Mouse (Mus musculus) left cerebral cortex, adult 8-10 months (tissue): ENCODE measurements at regions not wholly inside any gene's neighbourhood (a gene's known extent, or its start where the extent isn't known, plus 50 kb on each side); places are given as distances from the start of the nearest gene placed in this dataset.

Experiments used
- DNase-seq, 2 experiments: peaks; one replicate each; pipeline ENCODE4 v3.0.0; 2022; ENCODE audit warnings: low spot score in 2 of 2

DNA sequence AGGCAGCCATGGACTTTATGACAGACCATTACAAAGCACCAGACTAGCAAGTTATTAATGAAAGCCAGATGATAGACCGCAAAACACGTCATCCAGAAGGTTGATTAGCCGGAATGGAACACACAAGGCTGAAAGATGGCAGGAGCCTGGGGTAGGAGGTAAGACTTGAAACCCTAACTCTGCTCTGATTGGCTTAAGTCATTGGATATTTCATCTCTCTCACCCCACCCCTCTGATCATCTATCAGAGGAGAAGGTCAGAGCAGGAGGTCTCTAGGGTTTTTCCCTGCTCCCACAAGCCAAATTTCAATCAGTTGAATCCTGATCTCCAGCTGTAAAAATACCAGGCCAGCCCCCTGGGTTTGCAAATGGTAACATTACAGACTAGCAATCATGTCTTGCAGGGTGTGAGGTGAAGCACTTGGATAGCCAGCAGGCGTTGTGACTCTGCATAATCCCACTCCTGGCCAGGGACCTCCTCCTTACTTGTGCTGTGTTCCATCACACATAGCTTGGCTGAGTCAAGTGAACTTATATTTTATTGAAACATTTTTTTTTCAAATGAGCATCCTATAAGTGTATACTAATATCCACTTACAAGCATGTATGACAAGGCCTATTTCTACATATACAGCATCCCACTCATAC is 114.6 kb upstream of the Tnp1 start:
- no peak for DNase-seq

DNA sequence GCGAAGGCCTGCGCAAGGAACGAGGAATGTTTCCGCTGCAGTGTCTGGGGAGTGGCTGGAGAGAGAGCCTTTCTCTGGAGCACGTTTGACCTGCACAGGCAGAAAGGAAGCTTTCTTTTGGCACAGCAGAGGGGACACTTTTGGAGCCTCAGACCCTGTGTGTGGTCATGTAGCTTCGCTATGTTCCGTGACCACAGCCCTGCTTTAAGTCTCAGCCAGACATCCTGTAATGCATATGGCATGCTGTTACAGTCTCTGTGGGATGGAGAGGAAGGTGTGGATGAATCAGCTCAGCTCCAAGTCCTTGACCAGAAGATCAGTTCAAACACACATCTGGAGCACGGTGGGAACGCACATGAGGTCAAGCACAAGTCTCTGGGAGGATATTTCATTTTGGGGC is 107.3 kb upstream of the Tnp1 start:
- no peak for DNase-seq

DNA sequence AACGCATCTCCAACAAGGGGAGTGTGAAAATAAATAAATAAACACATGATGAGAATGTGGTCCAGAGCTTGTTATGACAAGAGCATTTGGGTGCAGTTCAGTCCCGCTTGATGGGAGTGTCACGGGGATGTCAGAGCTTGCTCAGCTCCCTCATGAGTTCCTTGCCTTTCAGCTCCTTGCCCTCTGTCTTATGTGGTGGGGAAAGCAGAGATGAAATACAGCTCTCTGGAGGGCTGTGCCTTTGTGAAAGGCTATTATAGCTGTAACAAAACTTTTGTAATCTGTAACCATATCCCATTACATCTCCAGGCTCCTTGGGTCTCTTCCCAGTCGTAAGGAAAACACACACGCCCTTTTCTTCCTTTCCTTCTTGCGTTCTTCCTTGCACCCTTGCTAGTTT is 103.0 kb upstream of the Tnp1 start:
- DNase-seq = no peak

GRCm38 (mm10) chr1:73116526-73116925 is 100.8 kb upstream of the Tnp1 start:
- DNase-seq = no peak

DNA sequence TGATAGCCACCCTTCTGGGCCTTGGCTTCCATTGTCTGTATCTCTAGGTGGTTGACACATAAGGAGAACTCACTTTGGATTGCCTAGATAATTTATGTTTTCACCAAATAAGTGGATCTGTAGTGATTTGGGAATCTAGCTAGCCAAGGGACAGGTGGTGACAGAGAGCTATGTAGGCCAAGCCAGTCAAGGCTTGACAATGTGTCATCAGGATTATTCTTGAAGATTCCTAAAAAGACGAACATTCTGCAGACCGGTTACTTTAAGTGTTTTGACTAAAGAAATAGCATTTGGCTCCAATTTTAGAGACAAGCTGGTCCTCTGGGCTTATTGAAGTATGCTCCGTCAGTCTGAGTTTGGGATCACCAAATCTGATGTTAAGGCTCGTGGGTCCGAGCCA is 100.1 kb upstream of the Tnp1 start:
- DNase-seq = no peak

GRCm38 (mm10) chr1:73113137-73113536 is 97.4 kb upstream of the Tnp1 start:
- DNase-seq = peak in 1 of 2 experiments; percentile 23

GRCm38 (mm10) chr1:73112711-73113110 is 97.0 kb upstream of the Tnp1 start:
- no peak for DNase-seq

DNA sequence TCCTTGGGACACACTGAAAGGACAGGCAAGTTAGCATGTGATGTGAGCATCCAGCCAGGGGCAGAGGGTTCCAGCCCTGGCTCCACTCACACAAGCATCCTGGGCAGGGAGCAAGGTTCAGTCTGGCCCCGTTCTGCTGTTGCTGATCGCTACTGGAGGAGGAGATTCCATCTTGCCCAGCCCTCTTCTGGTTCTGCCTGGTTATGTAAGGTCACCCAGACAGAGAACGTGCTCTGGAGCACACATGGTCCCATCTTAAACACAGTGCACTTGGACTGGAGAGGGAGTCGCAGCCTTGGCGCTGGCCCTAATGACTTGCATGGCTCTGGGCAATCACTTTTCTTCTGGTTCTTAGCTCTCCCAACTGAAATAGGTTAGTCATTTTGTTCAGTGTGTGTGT is 96.2 kb upstream of the Tnp1 start:
- no peak for DNase-seq

GRCm38 (mm10) chr1:73105856-73106463 is 90.3 kb upstream of the Tnp1 start:
- DNase-seq = no peak

GRCm38 (mm10) chr1:73097645-73098440 is 82.1 kb upstream of the Tnp1 start:
- no peak for DNase-seq

DNA sequence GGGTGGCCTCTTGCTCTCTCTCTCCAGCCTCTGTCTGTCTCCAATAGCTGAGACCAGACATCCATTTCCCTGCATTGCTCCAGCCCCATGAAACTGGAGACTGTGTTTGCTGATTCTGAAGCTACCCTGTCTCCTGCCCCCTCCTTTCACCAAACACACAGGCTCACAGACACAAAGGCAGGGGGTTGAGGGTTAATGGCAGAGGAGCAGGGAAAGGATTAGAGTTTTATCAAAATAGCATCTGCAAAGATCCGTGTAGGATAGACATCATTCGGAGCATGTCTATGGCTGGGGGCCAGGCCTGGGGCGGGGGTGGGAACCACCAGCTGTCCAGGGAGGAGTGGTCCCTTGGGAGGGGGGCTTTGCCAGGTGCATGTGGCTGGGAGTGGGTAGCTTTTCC is 73.9 kb upstream of the Tnp1 start:
- DNase-seq = no peak

GRCm38 (mm10) chr1:73088494-73088893 is 72.8 kb upstream of the Tnp1 start:
- no peak for DNase-seq

GRCm38 (mm10) chr1:73084946-73085345 is 69.2 kb upstream of the Tnp1 start:
- no peak for DNase-seq

DNA sequence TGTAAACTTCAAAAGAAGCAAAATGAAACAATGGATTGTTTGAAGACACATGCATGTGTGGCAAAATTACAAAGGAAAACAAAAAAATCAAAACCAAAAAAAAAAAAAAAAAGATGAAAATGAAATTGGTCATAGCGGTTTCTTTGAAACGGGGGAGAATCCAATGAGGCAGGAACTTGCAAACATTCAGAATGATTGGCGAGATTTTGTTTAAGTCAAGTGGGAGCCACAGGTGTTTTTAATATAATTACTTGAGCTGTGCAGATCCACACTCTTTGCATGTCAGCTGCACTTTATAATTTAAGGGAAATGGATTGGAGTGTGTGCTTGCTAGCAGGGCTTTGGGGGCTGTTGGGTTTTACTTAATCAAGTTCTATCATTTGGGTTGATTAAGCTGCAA is 67.7 kb upstream of the Tnp1 start:
- no peak for DNase-seq

DNA sequence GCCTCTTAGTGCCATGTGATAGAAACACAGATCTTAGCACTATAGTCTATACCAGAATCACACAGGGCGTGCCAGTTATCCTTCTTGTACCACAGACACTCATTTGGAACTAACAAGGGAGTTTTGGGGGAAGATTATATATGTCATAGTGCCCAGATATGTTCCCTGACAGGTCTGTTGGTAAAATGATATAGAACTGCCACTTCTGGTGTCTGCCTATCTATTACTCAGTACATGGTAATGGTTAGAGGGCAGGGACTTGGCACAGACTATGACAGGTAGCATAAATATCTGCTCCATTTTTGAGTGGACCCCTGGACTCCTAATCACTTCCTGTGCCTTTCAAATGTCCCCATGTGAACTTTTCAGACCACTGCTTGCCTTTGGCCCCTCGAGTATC is 63.8 kb upstream of the Tnp1 start:
- no peak for DNase-seq

DNA sequence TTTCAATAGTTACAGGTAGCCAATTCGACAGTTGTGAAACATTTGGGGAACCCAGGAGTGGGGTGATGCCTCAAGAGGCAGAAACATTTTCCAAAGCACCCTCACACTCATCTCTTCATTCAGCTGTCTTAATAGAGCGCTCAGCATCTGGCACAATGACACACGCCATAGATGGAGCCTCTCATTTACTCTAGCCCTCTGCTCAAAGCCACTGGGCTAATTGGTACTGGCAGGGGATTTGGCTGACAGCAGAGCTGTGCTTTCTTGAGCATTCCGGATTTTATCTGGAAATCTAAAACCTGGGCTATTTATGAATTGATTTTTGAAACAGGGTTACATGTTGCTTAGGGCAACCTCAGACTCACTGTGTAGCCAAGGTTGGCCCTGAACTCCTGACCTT is 61.4 kb upstream of the Tnp1 start:
- no peak for DNase-seq

DNA sequence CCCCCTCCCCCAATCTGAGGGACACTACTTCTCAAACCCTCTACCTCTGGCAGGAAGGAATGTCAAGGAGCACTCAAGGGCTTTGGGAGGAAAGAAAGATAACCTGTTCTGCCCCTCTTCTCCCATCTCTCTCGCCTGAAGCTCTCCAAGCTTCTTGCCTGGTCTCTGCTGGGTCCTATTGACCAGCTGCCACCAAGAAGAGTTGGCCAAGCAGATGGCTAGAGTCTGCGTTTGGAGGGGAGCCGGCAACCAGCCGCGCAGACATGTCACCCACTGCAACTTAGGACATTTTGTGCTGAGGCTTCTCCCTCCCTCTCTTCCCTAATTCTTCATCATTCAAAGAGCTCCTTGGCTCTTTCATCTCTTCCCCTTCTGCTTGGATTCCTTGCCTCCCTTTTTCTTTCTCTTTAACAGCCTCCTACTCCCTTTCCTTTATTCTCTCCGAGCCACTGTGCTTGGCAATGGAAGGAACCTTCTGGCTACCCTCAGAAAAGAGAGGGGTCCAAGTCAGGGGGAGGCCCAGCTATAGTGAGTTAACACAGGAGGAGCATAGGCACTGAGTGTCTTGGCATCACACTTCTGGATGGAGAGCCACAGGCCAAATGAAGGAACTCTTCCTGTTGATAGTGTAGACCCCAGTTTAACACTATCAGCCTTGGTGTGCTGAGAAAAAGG is 60.1 kb upstream of the Tnp1 start:
- no peak for DNase-seq

GRCm38 (mm10) chr1:73075159-73075558 is 59.5 kb upstream of the Tnp1 start:
- DNase-seq = no peak

DNA sequence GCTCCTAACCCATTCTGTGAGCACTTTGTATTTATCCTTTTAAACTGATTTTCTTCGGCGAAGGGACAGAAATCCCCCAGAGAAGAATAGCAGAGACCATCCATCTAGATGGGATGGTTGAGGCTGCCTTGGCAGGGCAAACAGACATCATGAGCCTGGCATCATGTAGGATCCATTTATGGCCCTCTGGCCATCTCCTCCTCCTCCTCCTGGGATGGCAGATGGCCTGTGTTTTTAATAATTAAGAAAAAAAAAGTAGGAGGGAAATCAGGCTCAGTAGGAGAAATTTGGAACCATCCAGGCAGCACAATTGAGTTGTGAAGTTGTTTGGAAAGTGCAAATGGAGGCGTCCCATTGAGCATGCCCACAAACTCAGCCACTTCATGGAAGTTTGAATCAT is 58.8 kb upstream of the Tnp1 start:
- no peak for DNase-seq

- DNase-seq = no peak
Observed at GRCm38 (mm10) chr1:73072237-73072904, 56.7 kb upstream of the Tnp1 start.

DNA sequence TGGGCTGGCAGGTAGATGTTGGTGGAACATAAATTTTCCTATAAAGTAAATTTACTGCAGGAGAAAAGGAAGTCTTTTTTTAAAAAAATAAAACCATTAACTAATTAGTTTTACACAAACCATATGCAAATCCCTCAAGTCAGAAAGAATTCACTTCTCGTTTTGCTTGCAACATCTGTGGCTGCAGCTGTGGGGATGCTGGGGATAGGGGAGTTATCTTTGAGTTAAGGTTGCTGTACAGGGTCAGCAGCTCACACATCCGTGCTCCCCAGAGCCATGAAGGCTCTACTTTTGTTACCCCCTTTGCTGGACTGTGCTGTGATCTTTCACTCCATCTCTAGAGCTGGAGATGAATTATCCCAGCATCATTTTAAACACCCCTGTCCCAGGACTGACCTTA is 54.4 kb upstream of the Tnp1 start:
- DNase-seq = no peak
